Comparison of ENCODE assay signal across 14 mouse cellular contexts in genomic region chr11:25233360-25233890, GRCm38 (mm10).
DNase-seq lines count a peak whose midpoint lies in the region; ATAC-seq and TF ChIP-seq lines count a peak whose summit lies in the region.
"Had no signal": no experiment of that assay in that cellular context is flagged by ENCODE, and none has a peak within 500 bp of the region (broad histone marks: within the 10 kb centered on the region; RNA-seq: fewer than 3 reads in every experiment).

No protein-coding gene starts in this region.

- H3K27ac ChIP-seq in gastrocnemius, adult 2 months = no peak overlapping the region
- H3K27ac ChIP-seq: embryonic facial prominence, embryonic 13.5 days; intestine, embryonic 15.5 days; liver, embryonic 13.5 days had no signal

- H3K4me3 ChIP-seq in gastrocnemius, adult 2 months = no peak overlapping the region
- H3K4me3 ChIP-seq: embryonic facial prominence, embryonic 13.5 days; intestine, embryonic 15.5 days; liver, embryonic 13.5 days had no signal

- no peak for TF ChIP-seq CTCF in brain, embryonic 14.5 days (IDR thresholded peaks at IDR 0.05; ENCODE audit: borderline replicate concordance, extremely low read depth, insufficient read depth, insufficient read length)
- no peak for TF ChIP-seq CTCF in gastrocnemius, adult 2 months (IDR thresholded peaks at IDR 0.05)

- no peak for ATAC-seq in inflammation-experienced regulatory T-cells, adult 6 months
- ATAC-seq: forebrain, embryonic 16.5 days; intestine, embryonic 15.5 days had no signal

- TF ChIP-seq POLR2A in brain, embryonic 14.5 days (IDR thresholded peaks at IDR 0.05; ENCODE audit: borderline replicate concordance, extremely low read depth, insufficient read depth, insufficient read length, poor library complexity, severe bottlenecking) = no peak

- intact Hi-C loops in gastrocnemius, adult 2 months (cut with DNase I) = no loop called here

- peak; percentile 3 to 9 for DNase-seq in cerebellum, postnatal 36 days
- no peak for DNase-seq in cerebellum, postnatal 4 days (ENCODE audit: low spot score in 2 of 2)
- peak; percentile 60 for DNase-seq in brain, embryonic 14.5 days (ENCODE audit: low read depth)
- peak; percentile 17 to 57 for DNase-seq in layer of hippocampus, postnatal 14 days (ENCODE audit: low spot score in 2 of 2)
- DNase-seq in right cerebral cortex, adult 18-20 months = peak; percentile 55
- no peak for DNase-seq in spleen, postnatal 36 days (ENCODE audit: low spot score in 2 of 2)
- no peak for DNase-seq in gastrocnemius, adult 2 months
- DNase-seq: kidney, postnatal 4 days; liver, embryonic 13.5 days; lung, postnatal 4 days had no signal

Comparison
In these comparisons a context has a peak if more than half of its experiments do, and no peak if none do; other contexts are left out.
1. DNase-seq: peak in cerebellum, postnatal 36 days (2 of 2), brain, embryonic 14.5 days (single experiment), layer of hippocampus, postnatal 14 days (2 of 2) and right cerebral cortex, adult 18-20 months (single experiment); none in cerebellum, postnatal 4 days (0 of 2), spleen, postnatal 36 days (0 of 2) and gastrocnemius, adult 2 months (single experiment).